Mouse (Mus musculus) intestine, embryonic 15.5 days (tissue): ENCODE measurements at regions not wholly inside any gene's neighbourhood (a gene's known extent, or its start where the extent isn't known, plus 50 kb on each side); places are given as distances from the start of the nearest gene placed in this dataset.

Experiments used
- ATAC-seq: fragments of 200-750 bp; cut with Nextera tagmentation; 2 replicates; pipeline ENCODE4 v1.8.0; 2017; ENCODE audit warnings: moderate TSS enrichment, moderate library complexity
- H3K27ac ChIP-seq: fragments of 300-500 bp; sonication (generic); 2 replicates; pipeline ENCODE4 v1.5.1; 2015; ENCODE audit warnings: mild to moderate bottlenecking, inconsistent platforms
- H3K27me3 ChIP-seq: fragments of 300-500 bp; sonication (generic); replicated peaks from 2 replicates; pipeline ENCODE4 v1.6.1; 2015; ENCODE audit warnings: inconsistent platforms
- H3K36me3 ChIP-seq: fragments of 300-500 bp; sonication (generic); 2 replicates; pipeline ENCODE4 v1.6.1; 2015; ENCODE audit warnings: inconsistent platforms
- H3K4me1 ChIP-seq: fragments of 300-500 bp; sonication (generic); replicated peaks from 2 replicates; pipeline ENCODE4 v1.6.1; 2015; ENCODE audit warnings: inconsistent platforms
- H3K4me2 ChIP-seq: fragments of 300-500 bp; sonication (generic); replicated peaks from 2 replicates; pipeline ENCODE4 v1.6.1; 2015; ENCODE audit warnings: mild to moderate bottlenecking, inconsistent platforms
- H3K4me3 ChIP-seq: fragments of 300-500 bp; sonication (generic); replicated peaks from 2 replicates; pipeline ENCODE4 v1.5.1; 2015; ENCODE audit warnings: inconsistent platforms
- H3K9ac ChIP-seq: fragments of 300-500 bp; sonication (generic); 2 replicates; pipeline ENCODE4 v1.6.1; 2015; ENCODE audit warnings: inconsistent platforms
- H3K9me3 ChIP-seq: fragments of 300-500 bp; sonication (generic); 2 replicates; pipeline ENCODE4 v1.6.1; 2016; ENCODE audit warnings: inconsistent platforms
- whole genome bisulfite sequencing: fragments of 180-500 bp; shearing (Covaris S2); methylation state at CpG from one replicate; pipeline ENCODE4 v1.1.7; 2015; 5-methylcytosine and 5-hydroxymethylcytosine counted together

- Histone ChIP-seq H3K9me3 (no peaks in the 10 kb centered on the region), H3K9ac (no peak overlapping the region), H3K27me3 (no peaks in the 10 kb centered on the region), H3K4me2 (no peak overlapping the region), H3K4me1 (no peaks in the 10 kb centered on the region), H3K36me3 (no peaks in the 10 kb centered on the region), H3K27ac (no peak overlapping the region), H3K4me3 (no peak overlapping the region)
- WGBS, result 71% methylated on average over 3 of the region's 3 CpGs
- ATAC-seq, result no peak
Observed at GRCm38 (mm10) chr8:116452806-116453205, 52.0 kb upstream of the Dynlrb2 start.

DNA sequence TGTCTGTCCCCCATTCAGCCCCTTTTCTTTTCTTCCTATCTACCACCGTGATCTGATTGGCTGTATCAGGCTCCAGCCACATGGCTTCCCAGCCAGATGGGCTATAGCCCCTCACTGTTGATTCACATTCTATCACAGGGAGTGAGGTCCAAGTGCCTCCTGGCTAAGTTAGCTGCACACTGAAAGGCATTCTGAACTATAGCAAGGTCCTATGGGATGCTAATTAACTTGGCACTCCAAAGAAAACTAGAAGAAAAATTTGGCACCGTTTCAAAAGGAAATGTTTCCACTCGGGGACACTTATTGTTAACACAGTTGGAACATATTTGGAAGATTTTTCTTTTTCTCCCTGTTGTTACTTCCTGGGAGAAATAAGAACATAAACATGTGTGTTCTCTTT lies 53.4 kb upstream of the Dynlrb2 start:
- no peak overlapping the region for H3K27ac ChIP-seq
- H3K4me3 ChIP-seq, result no peak overlapping the region
- no peak overlapping the region for H3K9ac ChIP-seq
- no peak for ATAC-seq
- no peaks in the 10 kb centered on the region for H3K27me3 ChIP-seq
- H3K4me2 ChIP-seq, result no peak overlapping the region
- WGBS, result 67% methylated on average over 3 of the region's 3 CpGs
- no peaks in the 10 kb centered on the region for H3K36me3 ChIP-seq
- no peaks in the 10 kb centered on the region for H3K9me3 ChIP-seq
- H3K4me1 ChIP-seq, result no peaks in the 10 kb centered on the region

GRCm38 (mm10) chr8:116447452-116447851 lies 57.3 kb upstream of the Dynlrb2 start:
- H3K27me3 ChIP-seq, result no peaks in the 10 kb centered on the region
- no peaks in the 10 kb centered on the region for H3K9me3 ChIP-seq
- 47% methylated on average over 2 of the region's 2 CpGs for WGBS
- ATAC-seq, result peak; percentile 71; the same call in 1 of the 2 replicates
- no peaks in the 10 kb centered on the region for H3K4me1 ChIP-seq
- no peak overlapping the region for H3K9ac ChIP-seq
- H3K27ac ChIP-seq, result no peak overlapping the region
- no peak overlapping the region for H3K4me2 ChIP-seq
- H3K36me3 ChIP-seq, result no peaks in the 10 kb centered on the region
- no peak overlapping the region for H3K4me3 ChIP-seq

DNA sequence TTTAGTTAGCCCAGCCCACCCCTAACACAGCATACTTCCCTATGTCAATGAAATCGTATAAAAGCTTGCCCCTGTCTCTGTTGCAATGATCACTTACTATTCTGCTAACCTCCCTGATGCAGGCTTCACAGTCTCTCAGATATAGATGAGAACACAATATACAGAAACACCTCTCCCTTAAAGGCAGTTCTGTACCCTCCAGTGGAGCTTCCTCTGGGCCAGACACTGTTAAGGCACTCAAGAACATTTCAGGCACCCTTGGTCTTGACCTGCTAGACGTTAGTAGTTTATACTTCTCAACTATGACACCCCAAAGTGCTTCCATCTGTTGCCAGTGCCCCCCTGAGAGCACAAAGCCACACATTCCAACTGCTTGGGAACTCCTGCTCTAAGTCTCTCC lies 61.9 kb upstream of the Dynlrb2 start:
- no peak overlapping the region for H3K4me2 ChIP-seq
- no peak for ATAC-seq
- 46% methylated on average over 2 of the region's 2 CpGs for WGBS
- H3K9me3 ChIP-seq, result no peaks in the 10 kb centered on the region
- H3K27me3 ChIP-seq, result no peaks in the 10 kb centered on the region
- H3K9ac ChIP-seq, result no peak overlapping the region
- no peak overlapping the region for H3K27ac ChIP-seq
- H3K4me3 ChIP-seq, result no peak overlapping the region
- H3K36me3 ChIP-seq, result no peaks in the 10 kb centered on the region
- no peaks in the 10 kb centered on the region for H3K4me1 ChIP-seq

- no peaks in the 10 kb centered on the region for H3K27me3 ChIP-seq
- H3K27ac ChIP-seq, result no peak overlapping the region
- no peaks in the 10 kb centered on the region for H3K4me1 ChIP-seq
- H3K9me3 ChIP-seq, result no peaks in the 10 kb centered on the region
- H3K36me3 ChIP-seq, result no peaks in the 10 kb centered on the region
- no peak overlapping the region for H3K4me2 ChIP-seq
- H3K9ac ChIP-seq, result no peak overlapping the region
- no peak overlapping the region for H3K4me3 ChIP-seq
- WGBS, result 11% methylated on average over 7 of the region's 7 CpGs
- peak; percentile 61 for ATAC-seq
Observed at GRCm38 (mm10) chr8:116438895-116439294, 65.9 kb upstream of the Dynlrb2 start.

GRCm38 (mm10) chr8:116435268-116435980 lies 69.3 kb upstream of the Dynlrb2 start:
- Histone ChIP-seq H3K4me1 (no peaks in the 10 kb centered on the region), H3K4me2 (no peak overlapping the region), H3K27me3 (no peaks in the 10 kb centered on the region), H3K9ac (no peak overlapping the region), H3K4me3 (no peak overlapping the region), H3K36me3 (no peaks in the 10 kb centered on the region), H3K27ac (no peak overlapping the region), H3K9me3 (no peaks in the 10 kb centered on the region)
- 36% methylated on average over 15 of the region's 15 CpGs for WGBS
- no peak for ATAC-seq

DNA sequence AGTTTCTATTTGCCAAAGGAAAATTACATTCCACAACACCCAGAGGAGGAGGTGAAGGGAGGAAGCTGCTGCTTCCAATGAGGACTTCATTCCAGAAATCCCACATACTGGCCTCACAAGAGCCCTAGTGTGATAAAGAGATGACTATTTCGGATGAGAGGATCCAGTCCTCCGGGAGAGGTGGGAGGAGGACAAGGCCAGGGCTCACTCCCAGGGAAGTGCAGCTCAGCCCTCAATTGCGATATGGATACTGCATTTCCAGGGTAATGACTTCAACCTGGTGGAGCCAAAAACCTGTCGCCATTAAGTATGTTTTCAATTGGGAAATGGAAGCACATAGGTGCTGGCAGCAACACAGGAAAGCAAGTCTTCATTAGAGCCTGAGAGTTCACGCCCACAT lies 74.7 kb upstream of the Dynlrb2 start:
- H3K9ac ChIP-seq, result no peak overlapping the region
- H3K36me3 ChIP-seq, result no peaks in the 10 kb centered on the region
- H3K4me2 ChIP-seq, result no peak overlapping the region
- no peaks in the 10 kb centered on the region for H3K4me1 ChIP-seq
- H3K27ac ChIP-seq, result no peak overlapping the region
- no peak for ATAC-seq
- no peaks in the 10 kb centered on the region for H3K27me3 ChIP-seq
- no peaks in the 10 kb centered on the region for H3K9me3 ChIP-seq
- WGBS, result 77% methylated on average over 5 of the region's 5 CpGs
- no peak overlapping the region for H3K4me3 ChIP-seq

DNA sequence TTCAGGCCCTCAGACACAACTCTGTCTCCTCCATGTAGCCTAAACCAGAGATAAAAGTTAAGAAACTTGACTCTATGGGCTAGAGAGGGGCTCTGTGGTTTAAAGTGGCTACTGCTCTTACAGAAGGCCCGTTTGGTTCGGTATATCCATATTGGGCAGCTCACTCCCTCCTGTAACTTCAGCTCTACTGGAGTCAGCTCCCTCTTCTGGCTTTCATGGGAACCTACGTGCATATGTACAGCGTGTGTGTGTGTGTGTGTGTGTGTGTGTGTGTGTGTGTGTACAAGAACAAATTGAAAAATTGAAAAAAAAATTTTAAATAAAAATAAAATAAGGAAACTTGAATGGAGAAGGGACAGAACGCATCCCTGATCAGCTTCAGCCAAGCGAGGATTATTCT lies 75.1 kb upstream of the Dynlrb2 start:
- 67% methylated on average over 6 of the region's 6 CpGs for WGBS
- no peaks in the 10 kb centered on the region for H3K4me1 ChIP-seq
- H3K9ac ChIP-seq, result no peak overlapping the region
- ATAC-seq, result no peak
- no peaks in the 10 kb centered on the region for H3K36me3 ChIP-seq
- no peak overlapping the region for H3K4me3 ChIP-seq
- H3K9me3 ChIP-seq, result no peaks in the 10 kb centered on the region
- no peak overlapping the region for H3K27ac ChIP-seq
- H3K4me2 ChIP-seq, result no peak overlapping the region
- H3K27me3 ChIP-seq, result no peaks in the 10 kb centered on the region

GRCm38 (mm10) chr8:116422826-116423225 lies 81.9 kb upstream of the Dynlrb2 start:
- WGBS, result 81% methylated on average over 6 of the region's 6 CpGs
- no peak overlapping the region for H3K27ac ChIP-seq
- H3K27me3 ChIP-seq, result no peaks in the 10 kb centered on the region
- no peak for ATAC-seq
- H3K9ac ChIP-seq, result no peak overlapping the region
- H3K36me3 ChIP-seq, result no peaks in the 10 kb centered on the region
- H3K4me1 ChIP-seq, result no peaks in the 10 kb centered on the region
- H3K4me2 ChIP-seq, result no peak overlapping the region
- no peak overlapping the region for H3K4me3 ChIP-seq
- no peaks in the 10 kb centered on the region for H3K9me3 ChIP-seq

DNA sequence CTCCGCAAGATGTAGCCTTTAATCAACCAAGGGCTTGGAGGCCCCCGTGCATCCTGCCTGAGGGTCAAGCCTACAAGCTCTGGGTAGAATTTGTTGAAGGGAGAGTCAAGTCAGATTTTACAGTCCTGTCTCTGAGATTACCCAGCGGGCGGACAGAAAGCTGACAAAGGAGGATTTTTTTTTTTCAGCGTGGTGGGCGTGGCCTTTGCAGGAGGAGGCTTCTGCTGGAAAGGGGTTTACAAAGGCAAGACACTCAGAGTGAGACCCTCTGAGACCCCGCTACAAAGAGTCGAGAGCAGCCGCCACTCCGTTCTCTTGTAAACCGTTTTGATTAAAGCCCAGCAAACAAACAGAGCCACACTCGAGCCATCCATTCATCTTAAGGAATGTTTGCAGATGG lies 92.1 kb upstream of the Dynlrb2 start:
- H3K9ac ChIP-seq, result no peak overlapping the region

DNA sequence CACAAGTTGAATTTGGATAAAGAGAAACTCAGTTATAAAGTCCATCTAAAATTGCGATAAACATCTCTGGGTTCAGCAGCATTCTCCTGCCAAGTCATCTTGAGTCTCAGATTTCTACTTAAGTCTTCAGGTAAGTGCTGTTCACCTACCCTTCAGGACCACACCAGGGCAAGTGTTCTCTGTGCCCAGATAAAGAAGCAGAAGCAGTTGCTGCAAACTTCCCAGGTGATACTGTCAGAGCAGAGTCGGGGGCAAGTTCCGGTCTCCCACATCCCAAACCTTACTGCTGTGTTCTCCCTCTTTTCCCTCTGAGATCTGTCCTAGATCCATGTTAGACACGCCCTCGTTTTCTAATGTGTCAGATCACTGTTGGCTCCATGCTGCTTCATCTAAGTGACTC lies 94.7 kb upstream of the Dynlrb2 start:
- Histone ChIP-seq H3K9me3 (no peaks in the 10 kb centered on the region), H3K9ac (no peak overlapping the region), H3K36me3 (no peaks in the 10 kb centered on the region), H3K4me3 (no peak overlapping the region), H3K4me1 (0 out of 2 replicates have a peak, but pooled peaks cover 4% of the 10 kb centered on the region), H3K4me2 (no peak overlapping the region), H3K27me3 (no peaks in the 10 kb centered on the region), H3K27ac (no peak overlapping the region)
- 78% methylated on average over 5 of the region's 5 CpGs for WGBS
- ATAC-seq, result no peak

More for the DNA sequence above, 92.1 kb upstream of the Dynlrb2 start:
- Histone ChIP-seq H3K36me3 (no peaks in the 10 kb centered on the region), H3K27me3 (no peaks in the 10 kb centered on the region), H3K4me3 (no peak overlapping the region), H3K27ac (no peak overlapping the region), H3K4me1 (0 out of 2 replicates have a peak, but pooled peaks cover 4% of the 10 kb centered on the region), H3K9me3 (no peaks in the 10 kb centered on the region), H3K4me2 (peak overlapping the region; percentile 40)
- no peak for ATAC-seq
- whole genome bisulfite sequencing, result 20% methylated on average over 12 of the region's 12 CpGs

DNA sequence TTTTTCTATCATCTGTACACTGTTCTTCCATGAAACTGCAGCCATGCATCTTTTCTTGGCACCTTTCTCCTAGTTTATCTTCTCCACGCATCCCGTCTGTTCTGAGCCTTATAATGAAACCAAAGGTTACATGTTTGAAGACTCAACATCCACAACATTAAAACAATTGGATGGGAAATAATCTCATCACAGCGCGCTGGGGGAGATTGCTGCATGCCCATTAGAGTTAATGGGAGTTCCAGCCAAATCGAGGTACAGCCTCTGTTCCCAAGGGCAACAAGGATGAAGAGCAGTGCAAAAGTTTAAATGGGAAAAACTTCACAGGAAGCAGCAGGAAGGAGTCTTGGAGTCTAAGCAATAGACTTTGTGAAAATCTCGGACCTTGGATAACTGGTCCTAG lies 95.8 kb upstream of the Dynlrb2 start:
- 89% methylated on average over 6 of the region's 6 CpGs for WGBS
- H3K36me3 ChIP-seq, result no peaks in the 10 kb centered on the region
- H3K27ac ChIP-seq, result no peak overlapping the region
- no peak overlapping the region for H3K4me3 ChIP-seq
- no peaks in the 10 kb centered on the region for H3K9me3 ChIP-seq
- H3K9ac ChIP-seq, result no peak overlapping the region
- no peak overlapping the region for H3K4me2 ChIP-seq
- H3K27me3 ChIP-seq, result no peaks in the 10 kb centered on the region
- no peak for ATAC-seq
- 0 out of 2 replicates have a peak, but pooled peaks cover 4% of the 10 kb centered on the region for H3K4me1 ChIP-seq

DNA sequence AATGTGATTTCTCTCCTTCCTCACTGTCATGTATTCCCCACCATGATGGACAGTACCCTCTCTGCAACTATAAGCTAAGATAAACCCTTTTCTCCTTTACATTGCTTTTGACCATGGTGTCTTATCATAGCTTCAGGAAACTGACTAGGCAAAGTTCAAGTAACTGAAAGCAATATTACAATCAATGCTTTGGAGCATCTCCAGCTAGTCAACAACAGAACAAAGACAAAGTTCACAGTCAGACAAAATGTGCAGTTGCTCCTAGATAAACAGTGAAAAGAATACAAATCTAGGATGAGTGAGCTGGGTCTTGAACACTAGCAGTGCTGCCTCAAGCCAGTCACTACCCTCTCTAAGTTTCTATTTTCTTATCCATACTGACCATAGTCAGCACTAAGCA lies 100.2 kb upstream of the Dynlrb2 start:
- H3K27ac ChIP-seq, result no peak overlapping the region
- no peaks in the 10 kb centered on the region for H3K27me3 ChIP-seq
- H3K4me3 ChIP-seq, result no peak overlapping the region
- no peak for ATAC-seq
- no peaks in the 10 kb centered on the region for H3K4me1 ChIP-seq
- H3K9me3 ChIP-seq, result no peaks in the 10 kb centered on the region
- no peak overlapping the region for H3K9ac ChIP-seq
- H3K4me2 ChIP-seq, result no peak overlapping the region
- no peaks in the 10 kb centered on the region for H3K36me3 ChIP-seq
